Mouse (Mus musculus) lung, postnatal 0 days (tissue): ENCODE data around the gene Edem2. TPM values are rescaled to one million over a fixed set of nuclear protein-coding genes. Genes with fewer than 3 reads are reported as not detected.

Source experiments
- ATAC-seq: fragments of 200-750 bp; cut with Nextera tagmentation; 2 replicates; pipeline ENCODE4 v1.8.0; 2017; ENCODE audit warnings: moderate library complexity
- DNase-seq: peaks from one replicate; pipeline ENCODE4 v3.0.0-alpha.2; 2016; ENCODE audit warnings: low spot score
- H3K27ac ChIP-seq: fragments of 300-500 bp; sonication (generic); 2 replicates; pipeline ENCODE4 v1.5.1; 2014; ENCODE audit warnings: antibody characterized with exemption, mild to moderate bottlenecking, low read length, mixed read lengths
- H3K27me3 ChIP-seq: fragments of 300-500 bp; sonication (generic); replicated peaks from 2 replicates; pipeline ENCODE4 v1.6.1; 2014; ENCODE audit warnings: low read length, mixed read lengths; ENCODE audit not compliant: insufficient read depth
- H3K36me3 ChIP-seq: fragments of 300-500 bp; sonication (generic); 2 replicates; pipeline ENCODE4 v1.6.1; 2014; ENCODE audit warnings: low read length, mixed read lengths; ENCODE audit not compliant: insufficient read depth
- H3K4me1 ChIP-seq: fragments of 300-500 bp; sonication (generic); 2 replicates; pipeline ENCODE4 v1.6.1; 2014; ENCODE audit warnings: antibody characterized with exemption, low read depth, low read length, mixed read lengths; ENCODE audit not compliant: insufficient read depth
- H3K4me2 ChIP-seq: fragments of 300-500 bp; sonication (generic); replicated peaks from 2 replicates; pipeline ENCODE4 v1.6.1; 2014; ENCODE audit warnings: low read depth, mild to moderate bottlenecking, low read length, moderate library complexity, mixed read lengths
- H3K4me3 ChIP-seq: fragments of 300-500 bp; sonication (generic); 2 replicates; pipeline ENCODE4 v1.5.1; 2014; ENCODE audit warnings: low read depth, low read length
- H3K9ac ChIP-seq: fragments of 300-500 bp; sonication (generic); replicated peaks from 2 replicates; pipeline ENCODE4 v1.6.1; 2014; ENCODE audit warnings: low read depth, mild to moderate bottlenecking
- H3K9me3 ChIP-seq: fragments of 300-500 bp; sonication (generic); 2 replicates; pipeline ENCODE4 v1.6.1; 2016; ENCODE audit warnings: low read length, mixed read lengths
- CTCF ChIP-seq: IDR thresholded peaks from 2 replicates; pipeline ENCODE4 v1.5.1; 2016; ENCODE audit warnings: antibody characterized with exemption, mild to moderate bottlenecking
- EP300 ChIP-seq: IDR thresholded peaks from 2 replicates; pipeline ENCODE4 v1.6.1; 2016; ENCODE audit warnings: antibody characterized with exemption, mild to moderate bottlenecking, control low read depth
- whole genome bisulfite sequencing: fragments of 180-500 bp; shearing (Covaris S2); extraction: QIAGEN DNeasy Blood & Tissue Kit; methylation state at CpG from one replicate; pipeline ENCODE4 v1.1.7; 2014; 5-methylcytosine and 5-hydroxymethylcytosine counted together
- polyA plus RNA-seq: library from polyadenylated mRNA; unstranded; fragments of >200 nt; fragmentation: Nextera tagmentation; extraction: Ambion mirVana; gene quantifications from 2 replicates; pipeline ENCODE4 v1.2.1, GENCODE M21; 2015

Gene Edem2
- 46.6 and 47.3 TPM in 2 replicates for polyA plus RNA-seq

GRCm38 (mm10) chr2:155729158-155729645, at the start of gene Edem2:
Gene Edem2, minus strand, starts transcription at chr2:155729475.
- Histone ChIP-seq H3K27me3 (no peaks in the 10 kb centered on the region), H3K36me3 (no peaks in the 10 kb centered on the region), H3K9ac (peak within 1 kb of the TSS; percentile 56), H3K4me3 (peak within 1 kb of the TSS; percentile 73), H3K4me2 (peak within 1 kb of the TSS; percentile 95), H3K27ac (peak within 1 kb of the TSS; percentile 3; the same call in 1 of the 2 replicates), H3K4me1 (no peaks in the 10 kb centered on the region; the same call in 1 of the 2 replicates), H3K9me3 (no peaks in the 10 kb centered on the region)
- TF ChIP-seq CTCF: no peak
- no peak for TF ChIP-seq EP300
- ATAC-seq (peak; percentile 98), DNase-seq (peak; percentile 96)
- under 1% methylated on average over 33 of the region's 33 CpGs for WGBS

GRCm38 (mm10) chr2:155779066-155779465, 49.8 kb upstream of the Edem2 start:
- DNase-seq (peak; percentile 21), ATAC-seq (peak; percentile 31)
- H3K4me3 ChIP-seq: no peak overlapping the region
- H3K27me3 ChIP-seq: peaks cover 19% of the 10 kb centered on the region
- H3K9ac ChIP-seq: no peak overlapping the region
- no peaks in the 10 kb centered on the region for H3K36me3 ChIP-seq
- 42% methylated on average over 7 of the region's 7 CpGs for WGBS
- no peaks in the 10 kb centered on the region for H3K9me3 ChIP-seq
- H3K4me1 ChIP-seq: no peaks in the 10 kb centered on the region
- no peak overlapping the region for H3K27ac ChIP-seq
- H3K4me2 ChIP-seq: no peak overlapping the region
- TF ChIP-seq EP300 (no peak), CTCF (no peak)

- ATAC-seq (no peak), DNase-seq (no peak)
- Histone ChIP-seq H3K27me3 (peaks cover 27% of the 10 kb centered on the region), H3K27ac (no peak overlapping the region), H3K4me3 (no peak overlapping the region), H3K36me3 (no peaks in the 10 kb centered on the region), H3K4me1 (no peaks in the 10 kb centered on the region), H3K9me3 (no peaks in the 10 kb centered on the region), H3K4me2 (no peak overlapping the region), H3K9ac (no peak overlapping the region)
- no peak for TF ChIP-seq EP300
- no peak for TF ChIP-seq CTCF
- 59% methylated on average over 6 of the region's 6 CpGs for WGBS
Observed at GRCm38 (mm10) chr2:155778004-155778403, 48.7 kb upstream of the Edem2 start.

- no peak overlapping the region for H3K27ac ChIP-seq
- peaks cover 27% of the 10 kb centered on the region for H3K27me3 ChIP-seq
- WGBS: 77% methylated on average over 4 of the region's 4 CpGs
Observed at GRCm38 (mm10) chr2:155777688-155777985, 48.4 kb upstream of the Edem2 start.

DNA sequence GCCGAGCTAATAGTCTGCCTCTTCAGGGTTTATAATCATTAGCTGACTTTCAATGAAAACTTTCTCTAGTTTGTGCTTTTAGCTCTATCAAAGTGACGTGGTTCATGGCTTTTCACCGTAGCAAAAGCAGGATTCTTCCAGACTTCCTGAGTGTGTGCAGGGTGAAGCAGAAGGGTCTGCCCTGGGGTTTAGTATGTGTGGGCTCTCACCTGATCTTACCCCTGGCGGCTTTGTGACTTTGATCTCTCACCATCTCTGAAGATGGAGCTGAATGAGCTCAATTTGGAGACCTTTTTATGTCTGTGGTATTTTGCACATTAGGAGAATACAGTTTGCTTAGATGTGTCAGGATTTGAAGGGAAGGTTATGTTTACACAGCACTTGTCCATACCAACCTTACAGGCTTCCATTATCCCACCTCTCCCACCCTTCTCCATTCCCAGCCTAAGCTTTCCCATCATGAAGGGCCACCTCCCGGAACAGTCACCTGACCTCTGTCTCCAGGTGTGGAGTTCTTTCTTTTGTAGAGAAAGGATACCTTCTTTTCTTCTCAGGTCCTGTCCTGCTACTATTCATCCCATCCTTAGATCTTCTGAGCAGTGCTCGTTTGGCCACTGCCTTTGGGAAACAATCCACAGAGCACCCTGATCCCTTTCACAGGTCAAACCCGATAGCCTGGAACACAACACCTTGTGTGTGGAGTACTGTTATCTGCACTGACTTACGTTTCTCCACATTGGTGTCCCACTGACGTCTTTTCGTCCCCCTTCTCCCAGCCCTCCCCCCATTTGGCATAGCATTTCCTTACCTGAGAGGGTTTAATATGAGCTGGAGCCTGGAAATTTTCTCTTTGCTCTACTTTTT, 47.8 kb upstream of the Edem2 start:
- Histone ChIP-seq H3K36me3 (no peaks in the 10 kb centered on the region), H3K4me1 (no peaks in the 10 kb centered on the region), H3K27ac (no peak overlapping the region), H3K4me3 (no peak overlapping the region), H3K4me2 (no peak overlapping the region), H3K9ac (no peak overlapping the region), H3K27me3 (peaks cover 27% of the 10 kb centered on the region), H3K9me3 (no peaks in the 10 kb centered on the region)
- no peak for TF ChIP-seq CTCF
- TF ChIP-seq EP300: no peak
- DNase-seq (no peak), ATAC-seq (no peak)
- 46% methylated on average over 10 of the region's 10 CpGs for WGBS

More at GRCm38 (mm10) chr2:155777688-155777985, 48.4 kb upstream of the Edem2 start:
- DNase-seq: no peak
- no peak overlapping the region for H3K4me3 ChIP-seq
- no peaks in the 10 kb centered on the region for H3K9me3 ChIP-seq
- H3K36me3 ChIP-seq: no peaks in the 10 kb centered on the region
- no peak for TF ChIP-seq EP300
- H3K9ac ChIP-seq: no peak overlapping the region
- ATAC-seq: no peak
- no peaks in the 10 kb centered on the region for H3K4me1 ChIP-seq
- H3K4me2 ChIP-seq: no peak overlapping the region

- DNase-seq (peak; percentile 71), ATAC-seq (peak; percentile 93)
- H3K9me3 ChIP-seq: no peaks in the 10 kb centered on the region
- no peak overlapping the region for H3K27ac ChIP-seq
- no peaks in the 10 kb centered on the region for H3K36me3 ChIP-seq
- TF ChIP-seq CTCF (no peak), EP300 (no peak)
- H3K4me1 ChIP-seq: no peaks in the 10 kb centered on the region
- WGBS: 2% methylated on average over 42 of the region's 44 CpGs
- no peak overlapping the region for H3K9ac ChIP-seq
- H3K27me3 ChIP-seq: peaks cover 27% of the 10 kb centered on the region
- H3K4me2 ChIP-seq: peak overlapping the region; percentile 95
- peak overlapping the region; percentile 45 for H3K4me3 ChIP-seq
Observed at GRCm38 (mm10) chr2:155775685-155776263, 46.5 kb upstream of the Edem2 start.
